Mouse (Mus musculus): ENCODE measurements around the gene Fbxw2.
A peak's percentile ranks its signal among the peaks of the same experiment; 100 is the strongest.
"Not testable (repeated sequence)": the region's sequence is repeated elsewhere in the genome, so short reads cannot be mapped to it uniquely, and the experiment has no call there.

Fbxw2 gene

DNA sequence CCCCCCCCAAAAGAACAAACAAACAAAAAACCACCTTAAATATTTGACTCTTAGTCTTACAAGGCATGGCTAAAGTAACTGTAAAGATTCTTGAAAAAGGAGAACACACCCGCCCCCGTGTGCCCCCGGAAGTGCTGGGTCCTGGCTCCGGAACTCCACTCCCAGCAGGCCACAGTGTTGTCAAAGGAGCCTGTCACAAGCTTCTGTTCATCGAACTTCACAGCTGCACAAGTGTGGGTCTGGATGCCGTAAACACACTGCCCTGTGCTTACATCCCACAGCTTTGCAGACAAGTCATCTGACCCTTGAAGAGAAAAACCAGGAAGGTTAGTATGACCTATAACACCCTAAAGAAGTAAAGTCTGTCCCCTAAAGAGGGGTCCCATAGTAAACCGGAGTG is 13.4 kb downstream of the Fbxw2 start:
- DNase-seq (ENCODE audit: low spot score in 2 of 2) = no peak

DNA sequence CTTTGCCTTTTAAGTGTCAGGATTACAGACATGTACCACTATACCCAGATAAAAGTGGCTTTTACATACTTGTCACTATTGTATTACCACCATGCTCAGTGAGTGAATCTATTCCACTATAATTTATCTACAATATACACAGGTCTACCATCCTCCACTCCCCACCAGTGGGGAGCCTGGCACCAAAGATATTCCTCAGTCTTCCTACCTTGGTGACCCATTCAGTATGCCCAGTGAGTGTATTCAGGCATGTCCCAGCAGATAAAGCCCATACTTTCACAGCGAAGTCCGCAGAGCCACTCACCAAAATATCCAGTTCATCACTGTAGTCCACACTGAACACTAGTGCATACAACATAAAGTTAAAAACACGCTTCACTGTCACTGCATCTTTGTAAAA is 15.3 kb downstream of the Fbxw2 start:
- no peak for DNase-seq (ENCODE audit: low spot score in 2 of 2)

DNA sequence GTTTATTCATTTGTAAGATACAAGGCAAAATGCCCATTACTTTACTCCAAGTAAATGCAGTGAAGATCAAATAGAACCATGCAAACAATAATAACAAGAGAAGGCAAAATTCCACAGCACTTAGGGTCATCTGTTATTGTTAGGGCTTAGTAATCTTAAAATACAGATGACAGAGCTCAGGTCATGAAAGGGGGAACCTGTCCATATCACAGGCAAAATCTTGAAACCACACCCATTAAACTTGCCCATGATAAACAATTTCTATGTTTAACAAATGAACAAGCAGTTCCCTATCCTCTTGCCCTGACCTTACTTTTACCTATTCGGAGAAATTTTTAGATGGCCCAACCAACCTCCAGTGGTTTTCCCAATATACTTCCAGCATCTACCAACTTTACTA is 16.5 kb downstream of the Fbxw2 start:
- no peak for DNase-seq (ENCODE audit: low spot score in 2 of 2)

DNA sequence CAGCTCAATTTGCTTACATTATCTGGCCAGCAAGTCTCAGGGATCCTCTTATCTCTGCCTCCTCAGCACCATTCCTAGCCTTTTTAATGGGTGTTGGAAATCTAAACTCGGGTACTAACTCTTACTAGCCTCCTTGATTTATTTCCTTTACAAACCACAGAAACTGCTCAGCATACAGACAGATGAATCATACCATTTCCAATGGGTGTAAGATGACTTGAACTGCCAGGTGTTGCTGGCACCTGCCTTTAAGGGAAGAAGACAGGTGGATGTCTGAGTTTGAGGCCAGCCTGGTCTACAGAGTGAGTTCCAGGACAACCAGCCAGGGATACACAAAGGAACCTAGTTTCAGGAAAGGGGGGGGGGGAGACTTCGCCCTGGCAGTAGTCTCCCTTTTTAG is 18.1 kb downstream of the Fbxw2 start:
- DNase-seq (ENCODE audit: low spot score in 2 of 2) = no peak

DNA sequence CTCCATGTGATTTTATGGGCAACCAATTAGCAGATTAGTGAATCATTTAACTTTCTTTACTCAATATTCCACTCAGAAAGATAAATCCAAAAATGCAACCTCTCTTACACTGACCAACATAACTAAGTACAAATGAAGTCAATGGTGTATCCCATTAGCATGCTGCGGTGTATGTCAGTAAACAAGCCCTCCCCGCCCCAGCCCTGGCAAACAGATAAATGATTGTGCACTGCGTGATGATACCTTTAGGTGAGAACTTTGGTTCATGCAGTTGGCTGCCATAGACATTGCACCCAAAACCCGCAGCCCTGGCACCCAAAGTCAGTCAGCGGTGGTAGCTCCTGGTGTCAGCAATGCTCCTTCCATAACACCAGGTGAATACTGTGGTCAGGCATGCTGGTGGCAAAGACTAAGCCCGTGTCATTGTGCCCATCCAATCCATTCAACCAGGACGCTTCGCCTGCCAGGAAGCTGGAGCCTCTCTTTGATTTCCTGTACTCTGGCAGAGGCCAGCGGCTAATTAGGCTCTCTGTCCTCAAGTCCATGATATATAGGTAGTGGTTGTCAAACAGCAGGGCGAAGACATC is 20.7 kb downstream of the Fbxw2 start:
- DNase-seq (ENCODE audit: low spot score in 2 of 2) = no peak

DNA sequence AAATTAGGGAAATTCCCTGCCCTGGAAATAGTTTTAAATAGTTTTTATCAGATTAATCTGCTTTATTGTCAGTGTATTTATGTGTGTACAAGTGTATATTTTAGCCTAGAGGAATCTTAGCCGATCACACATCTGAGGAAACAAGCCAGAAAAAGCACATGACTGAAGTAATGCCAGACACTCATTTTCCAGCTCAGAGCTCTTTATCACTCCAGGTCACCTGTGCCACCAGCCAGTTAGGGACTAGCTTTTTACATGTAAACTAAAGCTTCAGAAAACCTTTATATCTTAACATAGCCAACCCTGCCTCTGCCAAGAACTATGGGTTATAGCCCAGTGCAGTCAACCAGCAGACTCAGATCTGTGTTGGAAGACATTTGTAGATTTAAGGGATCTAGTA is 21.3 kb downstream of the Fbxw2 start:
- no peak for DNase-seq (ENCODE audit: low spot score in 2 of 2)

DNA sequence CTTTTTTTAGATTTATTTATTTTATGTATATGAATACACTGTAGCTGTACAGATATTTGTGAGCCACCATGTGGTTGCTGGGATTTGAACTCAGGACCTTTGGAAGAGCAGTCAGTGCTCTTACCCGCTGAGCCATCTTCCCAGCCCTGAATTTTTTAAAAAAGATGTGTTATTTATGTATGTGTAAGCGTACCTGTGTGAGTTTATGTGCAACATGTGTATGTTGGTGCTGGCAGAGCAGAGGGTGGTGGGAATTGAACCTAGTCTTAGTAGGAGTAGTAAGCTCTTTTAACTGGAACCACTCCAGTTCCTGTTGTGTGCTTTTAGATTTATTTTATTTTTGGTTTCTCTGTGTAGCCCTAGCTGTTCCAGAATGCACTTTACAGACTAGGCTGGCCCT is 21.9 kb downstream of the Fbxw2 start:
- DNase-seq (ENCODE audit: low spot score in 2 of 2) = no peak

DNA sequence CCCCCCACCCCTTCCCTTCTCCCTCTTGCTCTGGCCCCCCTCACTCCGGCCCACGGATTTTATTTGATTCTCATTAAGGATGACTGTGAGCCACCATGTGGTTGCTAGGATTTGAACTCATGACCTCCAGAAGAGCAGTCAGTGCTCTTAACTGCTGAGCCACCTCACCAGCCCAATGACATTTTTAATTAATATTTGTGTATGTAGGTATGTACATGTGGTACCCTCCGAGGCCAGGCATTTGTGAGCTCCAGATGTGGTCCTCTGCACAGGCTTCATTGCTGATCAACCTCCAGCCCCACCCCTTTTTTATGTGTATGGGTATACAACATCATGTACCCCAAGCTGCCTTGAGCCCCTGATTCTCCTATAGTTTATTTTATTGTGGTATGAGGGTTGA is 22.4 kb downstream of the Fbxw2 start:
- DNase-seq (ENCODE audit: low spot score in 2 of 2) = no peak

DNA sequence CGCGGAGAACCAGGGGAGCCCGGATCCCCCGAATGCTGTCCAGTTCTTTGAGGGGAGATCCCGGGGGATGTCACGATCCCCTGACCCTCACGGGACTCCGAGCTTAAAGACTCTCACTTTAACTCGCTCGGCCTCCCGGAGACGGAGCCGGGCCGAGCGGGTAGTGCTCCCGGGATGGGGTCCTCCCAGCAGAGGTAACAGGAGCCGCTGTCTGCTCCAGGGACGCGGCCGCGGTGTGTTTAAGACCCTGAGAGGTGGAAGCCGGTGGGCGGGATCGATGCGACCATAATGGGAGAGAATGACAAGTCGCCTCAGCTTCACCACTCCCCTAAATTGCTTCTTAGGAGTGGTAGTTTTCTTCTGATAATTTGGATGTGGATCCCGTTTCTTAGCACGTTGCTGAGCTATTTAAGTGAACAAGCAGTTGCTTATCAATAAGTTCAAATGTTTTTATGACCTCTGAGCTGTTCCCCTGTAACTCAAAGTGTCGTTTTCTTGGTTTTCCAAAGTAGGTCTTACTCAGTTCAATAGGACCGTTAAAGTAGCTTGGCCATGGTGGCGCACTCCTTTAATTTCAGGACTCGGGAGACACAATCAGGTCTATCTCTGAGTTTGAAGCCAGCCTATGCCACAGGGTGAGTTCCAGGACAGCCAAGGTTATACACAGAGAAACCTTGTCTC is 23.4 kb downstream of the Fbxw2 start:
- peak; percentile 24 to 29 for DNase-seq (ENCODE audit: low spot score in 2 of 2)

DNA sequence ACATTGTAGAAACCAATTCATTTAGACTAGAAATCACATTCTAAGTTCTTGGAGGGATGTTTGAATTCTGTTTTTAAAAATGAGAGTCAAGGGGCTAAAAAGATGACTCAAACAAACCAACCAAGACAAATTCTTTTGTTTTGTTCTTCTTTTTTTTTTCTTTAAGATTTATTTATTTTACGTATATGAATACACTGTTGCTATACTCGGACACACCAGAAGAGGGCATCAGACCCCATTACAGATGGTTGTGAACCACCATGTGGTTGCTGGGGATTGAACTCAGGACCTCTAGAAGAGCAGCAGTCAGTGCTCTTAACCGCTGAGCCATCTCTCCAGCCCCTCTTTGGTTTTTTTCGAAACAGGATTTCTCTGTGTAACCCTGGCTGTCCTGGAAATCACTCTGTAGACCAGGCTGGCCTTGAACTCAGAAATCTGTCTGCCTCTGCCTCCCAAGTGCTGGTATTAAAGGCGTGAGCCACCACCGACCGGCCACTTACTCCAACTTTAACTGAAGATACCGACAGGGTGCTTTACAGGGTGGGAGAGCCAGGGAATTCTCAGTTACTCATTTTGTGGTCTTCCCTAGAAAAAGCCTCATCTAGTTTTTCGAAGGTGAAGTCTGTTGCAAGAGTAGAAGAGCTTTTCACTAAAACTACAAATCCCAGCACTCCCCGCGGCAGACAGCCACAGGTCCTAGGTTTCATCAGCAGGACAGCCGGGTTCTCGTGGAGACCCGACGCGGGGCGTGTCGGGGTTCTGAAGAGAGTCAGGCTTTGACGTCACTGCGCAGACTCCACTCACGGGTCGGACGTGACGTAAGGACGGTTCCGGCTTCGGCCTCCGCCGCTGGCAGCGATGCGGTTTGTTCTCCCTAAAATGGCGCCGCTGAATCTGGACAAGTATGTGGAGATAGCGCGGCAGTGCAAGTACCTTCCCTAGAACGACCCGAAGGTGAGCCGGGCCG is 24.3 kb downstream of the Fbxw2 start:
- DNase-seq (ENCODE audit: low spot score in 2 of 2) = peak; percentile 98 to 99

DNA sequence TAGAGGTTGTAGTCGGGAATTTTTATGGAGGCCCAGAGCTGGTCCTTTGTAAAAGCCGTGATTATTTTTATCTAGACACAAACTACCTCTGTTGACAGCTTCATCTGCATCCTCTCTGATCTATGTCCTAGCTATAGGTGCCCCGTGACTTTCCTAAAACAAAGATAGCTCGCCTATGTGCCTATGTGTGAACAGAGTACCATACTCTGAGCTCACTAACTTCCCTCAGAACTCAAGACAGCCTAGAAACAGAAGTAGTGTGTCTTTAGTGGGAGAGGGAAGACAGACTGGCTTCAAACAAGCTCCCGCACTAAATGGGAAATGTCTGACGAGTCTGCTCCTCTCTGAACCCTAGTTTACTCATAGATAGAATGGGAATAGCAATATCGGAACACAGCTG is 25.7 kb downstream of the Fbxw2 start:
- DNase-seq (ENCODE audit: low spot score in 2 of 2) = no peak

DNA sequence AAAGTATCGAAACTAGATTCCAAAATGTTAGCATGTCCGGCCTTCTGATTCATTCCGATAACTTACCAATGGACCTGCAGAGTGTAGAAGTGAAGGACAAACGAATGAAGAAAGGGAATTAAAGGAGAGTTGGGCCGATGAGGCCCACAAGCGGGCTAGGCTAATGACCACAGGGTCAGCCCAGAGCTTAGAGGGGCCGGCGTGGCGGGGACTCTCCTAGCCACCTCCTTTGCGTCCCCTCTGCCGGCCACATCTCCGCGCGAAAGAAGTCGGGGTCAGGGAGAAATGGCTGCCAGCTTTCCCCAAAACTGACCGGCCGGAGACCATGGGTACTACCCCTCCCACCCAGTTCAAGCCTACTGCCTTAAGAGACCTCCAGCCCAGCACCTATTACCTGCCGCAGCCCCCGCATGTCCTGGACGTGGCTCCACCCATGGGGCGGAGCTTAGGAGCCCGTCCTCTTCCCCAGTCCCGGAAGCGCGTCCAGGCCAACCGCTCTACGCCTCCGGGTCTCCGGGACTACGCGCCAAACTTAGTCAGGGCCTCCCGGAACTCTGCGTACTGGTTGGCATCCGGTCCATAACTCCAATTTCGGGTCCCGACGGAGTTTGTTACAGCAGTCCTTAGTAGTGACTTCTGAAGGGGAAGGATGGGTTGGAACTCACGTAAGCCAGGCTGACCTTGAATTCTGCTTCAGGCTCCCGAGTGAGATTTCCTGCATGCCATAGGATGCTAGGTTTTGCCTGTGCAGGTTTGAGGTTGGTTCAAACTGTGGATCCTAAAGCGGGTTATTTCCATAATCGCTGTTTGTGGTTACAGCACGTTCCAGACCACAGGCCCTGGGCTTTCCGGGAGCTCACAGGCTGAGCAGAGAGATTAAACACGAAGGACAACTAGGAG is 26.5 kb downstream of the Fbxw2 start, which contains the start of gene Rabepk:
TSS of gene Rabepk (minus strand) at position 556 of the 900 bp plus-strand sequence.
- DNase-seq (ENCODE audit: low spot score in 2 of 2) = peak; percentile 68 to 75

DNA sequence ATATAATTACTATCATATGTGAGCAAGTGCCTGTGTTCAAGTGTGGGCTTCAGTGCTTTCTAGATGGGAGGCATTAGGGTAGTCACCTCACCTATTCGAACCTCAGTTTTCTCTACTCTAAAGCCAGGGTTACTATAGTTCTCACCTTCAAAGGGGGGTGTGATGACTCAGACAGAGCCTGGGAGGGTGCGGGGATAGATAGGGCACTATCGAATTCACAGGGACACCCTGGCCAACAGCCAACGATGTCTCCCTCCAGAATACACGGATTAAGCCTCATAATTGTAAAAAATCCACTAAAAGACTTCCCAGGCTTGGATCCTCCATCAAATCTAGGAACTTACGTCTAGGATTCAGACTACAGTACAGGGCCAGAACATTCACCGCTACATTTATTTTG is 30.7 kb downstream of the Fbxw2 start:
- DNase-seq (ENCODE audit: low spot score in 2 of 2) = no peak

DNA sequence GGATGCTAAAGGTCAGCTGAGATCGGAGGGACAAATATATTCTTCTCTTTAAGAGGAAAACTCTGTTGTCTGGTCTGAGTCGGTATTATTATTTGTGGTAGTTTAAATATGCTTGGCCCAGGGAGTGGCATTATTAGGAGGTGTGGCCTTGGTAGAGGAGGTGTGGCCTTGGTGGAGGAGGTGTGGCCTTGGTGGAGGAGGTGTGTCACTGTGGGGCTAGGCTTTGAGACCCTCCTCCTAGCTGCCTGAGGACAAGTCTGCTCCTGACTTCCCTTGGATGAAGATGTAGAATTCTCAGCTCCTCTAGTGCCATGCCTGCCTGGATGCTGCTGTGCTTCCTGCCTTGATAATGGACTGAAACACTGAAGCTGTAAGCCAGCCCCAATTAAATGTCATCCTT is 31.6 kb downstream of the Fbxw2 start:
- no peak for DNase-seq (ENCODE audit: low spot score in 2 of 2)

DNA sequence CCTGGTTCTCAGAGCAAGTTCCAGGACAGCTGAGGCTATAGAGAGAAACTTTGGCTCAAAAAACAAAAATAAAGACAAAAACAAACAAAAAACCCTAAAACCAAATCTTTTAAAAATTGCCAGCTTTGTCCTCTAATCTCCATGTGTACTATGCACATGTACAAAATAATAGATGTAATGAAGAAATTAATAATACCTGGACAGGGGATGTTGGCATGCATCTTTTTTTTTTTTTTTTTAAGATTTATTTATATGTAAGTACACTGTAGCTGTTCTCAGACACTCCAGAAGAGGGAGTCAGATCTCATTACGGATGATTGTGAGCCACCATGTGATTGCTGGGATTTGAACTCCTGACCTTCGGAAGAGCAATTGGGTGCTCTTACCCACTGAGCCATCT is 33.6 kb downstream of the Fbxw2 start:
- DNase-seq (ENCODE audit: low spot score in 2 of 2) = not testable (repeated sequence)

DNA sequence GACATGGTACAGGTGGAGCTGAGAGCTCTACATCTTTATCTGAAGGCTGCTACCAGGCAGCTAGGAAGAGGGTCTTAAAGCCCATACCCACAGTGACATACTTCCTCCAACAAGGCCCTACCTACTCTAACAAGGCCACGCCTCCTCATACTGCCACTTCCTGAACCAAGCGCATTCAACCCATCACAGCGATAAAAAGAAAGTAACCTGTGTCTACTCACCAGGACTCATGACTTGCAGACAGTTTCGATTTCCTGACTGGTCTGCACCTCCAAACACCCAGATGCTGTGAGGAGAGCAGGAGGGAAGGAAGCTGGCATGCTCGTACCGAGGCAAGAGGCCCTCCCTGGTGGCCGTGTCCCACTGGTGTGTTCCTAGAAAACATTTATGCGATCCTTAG is 35.8 kb downstream of the Fbxw2 start:
- no peak for DNase-seq (ENCODE audit: low spot score in 2 of 2)

DNA sequence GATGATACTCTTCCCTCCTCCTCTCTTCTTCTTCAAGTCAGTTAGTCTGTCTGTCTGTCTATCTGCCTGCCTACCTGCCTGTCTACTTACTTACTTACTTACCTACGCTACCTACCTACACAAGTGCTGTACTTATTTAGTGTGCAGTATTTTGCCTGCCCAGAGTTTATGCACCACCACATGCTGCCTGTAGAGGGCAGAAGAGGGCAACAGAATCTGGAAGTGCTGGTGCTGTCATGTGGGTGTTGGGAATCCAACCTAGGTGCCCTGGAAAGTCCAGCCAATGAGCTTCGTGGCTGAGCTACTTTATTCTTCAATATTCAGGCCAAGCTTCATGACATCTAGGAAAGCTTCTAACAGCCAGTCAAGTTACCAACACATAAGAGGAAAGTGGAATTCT is 42.0 kb downstream of the Fbxw2 start:
- peak; percentile 35 to 53 for DNase-seq (ENCODE audit: low spot score in 2 of 2)

DNA sequence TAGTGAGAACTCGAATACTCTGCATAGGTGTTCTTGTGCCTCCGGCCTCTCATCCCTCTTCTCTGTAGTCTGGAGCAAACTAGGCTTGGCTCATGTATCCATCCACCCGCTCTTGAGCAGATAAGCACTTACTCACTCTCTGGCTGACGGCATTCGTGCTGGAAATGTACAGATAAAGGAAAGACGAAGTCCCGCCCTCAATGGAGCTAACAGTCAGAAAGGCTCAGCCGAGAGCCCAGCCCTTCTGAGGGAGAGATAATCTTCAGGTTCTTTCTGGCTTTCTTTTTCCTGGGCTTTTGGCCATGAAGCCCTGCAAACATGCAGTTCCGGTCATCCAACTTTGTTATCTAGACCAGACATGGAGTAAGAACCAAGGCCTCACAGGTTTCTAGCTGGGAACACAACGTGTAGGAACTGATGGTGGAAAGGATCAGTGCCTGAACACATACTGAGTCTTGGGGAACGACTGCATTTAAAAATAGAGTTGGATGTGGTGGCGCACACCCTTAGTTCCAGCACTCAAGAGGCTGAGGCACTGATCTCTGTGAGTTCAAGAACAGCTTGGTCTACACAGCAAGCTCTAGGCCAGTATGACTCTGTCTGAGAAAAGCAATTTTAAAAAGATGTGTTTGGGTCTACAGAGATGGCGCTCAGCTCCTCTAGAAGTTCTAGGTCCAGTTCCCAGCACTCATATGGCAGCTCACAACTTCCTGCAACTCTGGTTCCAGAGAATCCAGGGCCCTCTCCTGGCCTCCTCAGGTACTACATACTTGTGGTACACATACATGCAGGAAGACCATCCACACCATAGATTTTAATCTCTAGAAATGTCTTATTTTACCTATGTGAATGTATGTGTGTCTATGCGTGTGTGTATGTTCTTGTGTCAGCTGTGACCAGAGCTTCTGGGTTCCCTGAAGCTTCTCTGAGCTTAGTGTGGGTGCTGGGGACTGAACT is 42.8 kb downstream of the Fbxw2 start:
- no peak for DNase-seq (ENCODE audit: low spot score in 2 of 2)

DNA sequence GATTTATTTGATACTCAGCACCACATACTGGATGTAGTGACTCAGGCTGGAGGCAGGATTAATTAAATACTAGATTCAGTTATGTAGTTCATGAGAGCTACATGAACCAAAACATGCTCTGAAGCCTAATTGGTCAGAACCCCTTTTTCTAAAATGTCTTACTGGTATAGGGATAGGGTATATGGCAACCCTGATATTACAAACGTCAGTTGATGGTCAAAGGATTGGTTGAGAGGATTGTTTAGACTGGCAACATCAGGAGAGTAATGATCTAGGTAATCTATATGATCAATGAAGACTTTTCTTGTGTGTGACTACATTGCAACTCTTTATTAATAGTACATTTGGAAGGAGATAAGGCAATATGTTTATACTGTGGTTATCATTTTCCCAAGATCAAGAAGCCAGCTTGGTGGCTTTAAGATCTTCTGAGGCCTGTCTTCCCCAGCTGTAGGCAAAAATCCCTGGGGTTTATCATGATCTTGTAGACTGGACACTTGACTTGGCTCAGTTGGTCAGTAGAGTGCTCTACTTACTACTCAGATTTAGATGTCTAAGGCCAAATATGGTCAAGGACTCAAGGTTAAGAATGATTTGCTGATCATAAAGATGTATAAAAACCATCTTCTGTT is 48.8 kb downstream of the Fbxw2 start:
- DNase-seq (ENCODE audit: low spot score in 2 of 2) = no peak

DNA sequence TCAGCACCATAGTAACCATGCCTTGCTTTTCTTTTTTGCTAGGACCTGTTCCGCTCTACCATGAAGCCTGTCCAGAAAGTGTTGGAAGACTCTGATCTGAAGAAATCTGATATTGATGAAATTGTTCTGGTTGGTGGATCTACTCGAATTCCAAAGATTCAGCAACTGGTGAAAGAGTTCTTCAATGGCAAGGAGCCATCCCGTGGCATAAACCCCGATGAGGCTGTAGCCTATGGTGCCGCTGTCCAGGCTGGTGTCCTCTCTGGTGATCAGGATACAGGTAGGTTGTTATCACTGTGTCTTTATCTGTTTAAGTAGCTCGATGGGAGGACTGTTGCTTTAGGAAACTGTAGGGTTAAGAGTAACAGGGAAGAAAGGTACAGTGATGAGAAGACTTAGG is 51.6 kb downstream of the Fbxw2 start:
- no peak for DNase-seq (ENCODE audit: low spot score in 2 of 2)

Measured in right cerebral cortex, adult 2 months (tissue).